Mouse (Mus musculus) kidney, postnatal 0 days (tissue): ENCODE data around the gene Pon1. TPM values are rescaled to one million over a fixed set of nuclear protein-coding genes. Genes with fewer than 3 reads are reported as not detected.

Source experiments
- ATAC-seq: fragments of 200-750 bp; cut with Nextera tagmentation; replicated peaks from 2 replicates; pipeline ENCODE4 v1.8.0; 2017; ENCODE audit warnings: low read depth, moderate number of reproducible peaks, moderate TSS enrichment, moderate library complexity; ENCODE audit not compliant: low FRiP score
- DNase-seq: peaks from one replicate; pipeline ENCODE4 v3.0.0-alpha.2; 2016; ENCODE audit warnings: low spot score
- H3K27ac ChIP-seq: fragments of 300-500 bp; sonication (generic); 2 replicates; pipeline ENCODE4 v1.5.1; 2014; ENCODE audit warnings: mild to moderate bottlenecking
- H3K27me3 ChIP-seq: fragments of 300-500 bp; sonication (generic); 2 replicates; pipeline ENCODE4 v1.6.1; 2014; ENCODE audit warnings: low read length, mixed read lengths; ENCODE audit not compliant: insufficient read depth
- H3K36me3 ChIP-seq: fragments of 300-500 bp; sonication (generic); 2 replicates; pipeline ENCODE4 v1.6.1; 2014; ENCODE audit warnings: low read length, mixed read lengths; ENCODE audit not compliant: insufficient read depth
- H3K4me1 ChIP-seq: fragments of 300-500 bp; sonication (generic); replicated peaks from 2 replicates; pipeline ENCODE4 v1.6.1; 2014; ENCODE audit warnings: antibody characterized with exemption, low read length, mixed read lengths; ENCODE audit not compliant: insufficient read depth
- H3K4me2 ChIP-seq: fragments of 300-500 bp; sonication (generic); 2 replicates; pipeline ENCODE4 v1.6.1; 2014; ENCODE audit warnings: mild to moderate bottlenecking, low read length, moderate library complexity, mixed read lengths
- H3K4me3 ChIP-seq: fragments of 300-500 bp; sonication (generic); replicated peaks from 2 replicates; pipeline ENCODE4 v1.5.1; 2014; ENCODE audit warnings: low read depth, low read length
- H3K9ac ChIP-seq: fragments of 300-500 bp; sonication (generic); 2 replicates; pipeline ENCODE4 v1.6.1; 2014; ENCODE audit warnings: low read depth, low read length
- H3K9me3 ChIP-seq: fragments of 300-500 bp; sonication (generic); replicated peaks from 2 replicates; pipeline ENCODE4 v1.6.1; 2016; ENCODE audit warnings: low read length, inconsistent platforms, mixed read lengths
- CTCF ChIP-seq: IDR thresholded peaks from 2 replicates; pipeline ENCODE4 v1.5.1; 2016; ENCODE audit warnings: antibody characterized with exemption, low read depth, mild to moderate bottlenecking, moderate library complexity
- WGBS: fragments of 180-500 bp; shearing (Covaris S2); extraction: QIAGEN DNeasy Blood & Tissue Kit; methylation state at CpG from one replicate; pipeline ENCODE4 v1.1.7; 2014; 5-methylcytosine and 5-hydroxymethylcytosine counted together
- polyA plus RNA-seq: library from polyadenylated mRNA; unstranded; fragments of >200 nt; fragmentation: Nextera tagmentation; extraction: Ambion mirVana; gene quantifications from 2 replicates; pipeline ENCODE4 v1.2.1, GENCODE M21; 2015

The Pon1 gene
- polyA plus RNA-seq, 1 experiment from 2014 or later = 0.09 TPM

- Histone ChIP-seq H3K4me2 (no peak overlapping the region), H3K9me3 (no peaks in the 10 kb centered on the region), H3K27me3 (no peaks in the 10 kb centered on the region), H3K4me1 (no peaks in the 10 kb centered on the region), H3K27ac (no peak overlapping the region), H3K9ac (no peak overlapping the region), H3K36me3 (no peaks in the 10 kb centered on the region), H3K4me3 (no peak overlapping the region)
- no peak for TF ChIP-seq CTCF
- ATAC-seq (no peak), DNase-seq (no peak)
- 76% methylated on average over 6 of the region's 6 CpGs for WGBS
Observed at GRCm38 (mm10) chr6:5156541-5157425, 37.0 kb downstream of the Pon1 start.

- WGBS = 94% methylated on average over 1 of the region's 1 CpGs
- H3K27ac ChIP-seq = no peak overlapping the region
- H3K9me3 ChIP-seq = no peaks in the 10 kb centered on the region
- H3K4me1 ChIP-seq = peaks cover 8% of the 10 kb centered on the region
- no peak overlapping the region for H3K4me3 ChIP-seq
- no peak for TF ChIP-seq CTCF
- DNase-seq (no peak), ATAC-seq (no peak)
- no peak overlapping the region for H3K9ac ChIP-seq
- no peaks in the 10 kb centered on the region for H3K36me3 ChIP-seq
- no peak overlapping the region for H3K4me2 ChIP-seq
- no peaks in the 10 kb centered on the region for H3K27me3 ChIP-seq
Observed at GRCm38 (mm10) chr6:5155313-5155927, 38.3 kb downstream of the Pon1 start.

GRCm38 (mm10) chr6:5154786-5155185 is 39.0 kb downstream of the Pon1 start:
- H3K36me3 ChIP-seq = no peaks in the 10 kb centered on the region
- no peaks in the 10 kb centered on the region for H3K27me3 ChIP-seq
- DNase-seq (no peak), ATAC-seq (no peak)
- 89% methylated on average over 6 of the region's 6 CpGs for WGBS
- H3K4me1 ChIP-seq = peaks cover 8% of the 10 kb centered on the region
- no peak overlapping the region for H3K4me2 ChIP-seq
- no peaks in the 10 kb centered on the region for H3K9me3 ChIP-seq
- no peak overlapping the region for H3K9ac ChIP-seq
- TF ChIP-seq CTCF = no peak
- H3K4me3 ChIP-seq = no peak overlapping the region
- H3K27ac ChIP-seq = no peak overlapping the region

- H3K9ac ChIP-seq = no peak overlapping the region
- DNase-seq (no peak), ATAC-seq (no peak)
- no peaks in the 10 kb centered on the region for H3K27me3 ChIP-seq
- no peaks in the 10 kb centered on the region for H3K36me3 ChIP-seq
- no peak overlapping the region for H3K4me2 ChIP-seq
- H3K4me1 ChIP-seq = peaks cover 8% of the 10 kb centered on the region
- no peak for TF ChIP-seq CTCF
- no peaks in the 10 kb centered on the region for H3K9me3 ChIP-seq
- H3K27ac ChIP-seq = no peak overlapping the region
- 57% methylated on average over 2 of the region's 2 CpGs for WGBS
- no peak overlapping the region for H3K4me3 ChIP-seq
Observed at GRCm38 (mm10) chr6:5152185-5152584, 41.6 kb downstream of the Pon1 start.

- Histone ChIP-seq H3K27me3 (no peaks in the 10 kb centered on the region), H3K36me3 (no peaks in the 10 kb centered on the region), H3K4me1 (peaks cover 8% of the 10 kb centered on the region), H3K4me3 (no peak overlapping the region), H3K9me3 (no peaks in the 10 kb centered on the region), H3K9ac (no peak overlapping the region), H3K4me2 (no peak overlapping the region), H3K27ac (no peak overlapping the region)
- ATAC-seq (no peak), DNase-seq (no peak)
- no peak for TF ChIP-seq CTCF
- 50% methylated on average over 4 of the region's 4 CpGs for WGBS
Observed at GRCm38 (mm10) chr6:5151171-5151570, 42.6 kb downstream of the Pon1 start.

GRCm38 (mm10) chr6:5149941-5150340 is 43.8 kb downstream of the Pon1 start:
- no peak for DNase-seq
- H3K27ac ChIP-seq = no peak overlapping the region
- no peak overlapping the region for H3K9ac ChIP-seq
- ATAC-seq = no peak
- peaks cover 8% of the 10 kb centered on the region for H3K4me1 ChIP-seq
- no peak overlapping the region for H3K4me2 ChIP-seq
- TF ChIP-seq CTCF = no peak
- H3K4me3 ChIP-seq = no peak overlapping the region
- no peaks in the 10 kb centered on the region for H3K36me3 ChIP-seq
- H3K27me3 ChIP-seq = no peaks in the 10 kb centered on the region
- 64% methylated on average over 2 of the region's 2 CpGs for WGBS
- H3K9me3 ChIP-seq = no peaks in the 10 kb centered on the region
